Mouse (Mus musculus): ENCODE measurements around the gene Gnao1. TPM values are rescaled to one million over a fixed set of nuclear protein-coding genes. Genes with fewer than 3 reads are reported as not detected.

Gnao1 gene
- polyA plus RNA-seq, 1 experiment from 2014 or later, result 0.74 TPM

DNA sequence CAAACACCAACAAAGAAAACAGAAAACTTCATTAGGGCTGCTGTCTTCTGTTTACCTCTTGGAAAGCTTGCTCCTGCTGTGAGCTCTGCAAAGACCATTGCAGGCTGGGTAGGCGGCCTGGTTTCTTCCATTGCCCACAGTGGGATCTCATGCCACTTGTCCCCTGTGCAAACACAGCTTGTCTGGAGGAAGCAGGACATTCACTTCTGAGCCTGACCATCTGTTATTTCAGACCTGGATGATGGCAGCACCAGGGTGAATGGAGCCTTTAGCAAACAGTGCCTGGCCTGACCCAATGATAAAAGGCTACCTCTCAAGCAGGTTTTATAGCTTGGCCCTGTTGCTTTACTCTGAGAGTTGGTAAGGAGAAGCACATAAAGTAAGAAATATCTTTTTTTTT is 35.4 kb downstream of the Gnao1 start:
- no peak for ATAC-seq (ENCODE audit: insufficient read depth)
- Histone ChIP-seq H3K27me3 (no peaks in the 10 kb centered on the region), H3K9me3 (replicated peaks) (no peaks in the 10 kb centered on the region), H3K4me2 (no peak overlapping the region), H3K4me3 (replicated peaks) (no peak overlapping the region), H3K9ac (no peak overlapping the region), H3K27ac (replicated peaks) (no peak overlapping the region), H3K4me1 (replicated peaks) (no peaks in the 10 kb centered on the region), H3K36me3 (replicated peaks) (no peaks in the 10 kb centered on the region)
- WGBS (ENCODE audit: insufficient replicate concordance), result 56% methylated on average over 1 of the region's 1 CpGs

DNA sequence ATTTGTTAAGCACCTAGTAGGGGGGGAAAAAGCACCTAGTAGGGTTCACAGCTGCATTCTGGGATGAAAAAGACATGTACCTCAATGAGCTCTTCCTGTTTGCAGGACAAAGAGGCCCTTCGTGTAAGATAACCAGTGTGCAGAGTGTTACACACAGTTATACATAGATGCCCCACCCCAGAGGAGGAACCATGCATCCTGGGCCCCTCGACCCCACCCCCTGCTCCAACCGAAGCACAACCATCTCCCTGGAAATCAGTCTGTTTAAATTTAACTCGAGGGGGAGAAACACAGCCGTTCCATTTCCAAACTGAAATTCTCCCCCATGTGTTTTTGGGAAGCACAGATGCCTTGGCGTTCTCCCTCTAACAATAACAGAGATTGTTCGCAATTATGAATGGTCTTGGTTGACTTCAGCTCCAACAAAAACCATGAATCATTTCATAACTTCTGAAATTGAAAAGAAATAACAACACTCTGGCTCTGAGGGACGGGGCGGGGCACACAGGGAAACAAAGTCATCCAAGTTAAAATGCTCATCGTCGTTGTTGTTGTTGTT is 42.4 kb downstream of the Gnao1 start:
- no peaks in the 10 kb centered on the region for H3K36me3 ChIP-seq (replicated peaks)
- no peaks in the 10 kb centered on the region for H3K4me1 ChIP-seq (replicated peaks)
- no peak overlapping the region for H3K4me3 ChIP-seq (replicated peaks)
- H3K4me2 ChIP-seq, result no peak overlapping the region
- WGBS (ENCODE audit: insufficient replicate concordance), result 48% methylated on average over 11 of the region's 11 CpGs
- H3K9ac ChIP-seq, result no peak overlapping the region
- no peak overlapping the region for H3K27ac ChIP-seq (replicated peaks)
- ATAC-seq (ENCODE audit: insufficient read depth), result no peak
- H3K9me3 ChIP-seq (replicated peaks), result no peaks in the 10 kb centered on the region
- H3K27me3 ChIP-seq, result no peaks in the 10 kb centered on the region

DNA sequence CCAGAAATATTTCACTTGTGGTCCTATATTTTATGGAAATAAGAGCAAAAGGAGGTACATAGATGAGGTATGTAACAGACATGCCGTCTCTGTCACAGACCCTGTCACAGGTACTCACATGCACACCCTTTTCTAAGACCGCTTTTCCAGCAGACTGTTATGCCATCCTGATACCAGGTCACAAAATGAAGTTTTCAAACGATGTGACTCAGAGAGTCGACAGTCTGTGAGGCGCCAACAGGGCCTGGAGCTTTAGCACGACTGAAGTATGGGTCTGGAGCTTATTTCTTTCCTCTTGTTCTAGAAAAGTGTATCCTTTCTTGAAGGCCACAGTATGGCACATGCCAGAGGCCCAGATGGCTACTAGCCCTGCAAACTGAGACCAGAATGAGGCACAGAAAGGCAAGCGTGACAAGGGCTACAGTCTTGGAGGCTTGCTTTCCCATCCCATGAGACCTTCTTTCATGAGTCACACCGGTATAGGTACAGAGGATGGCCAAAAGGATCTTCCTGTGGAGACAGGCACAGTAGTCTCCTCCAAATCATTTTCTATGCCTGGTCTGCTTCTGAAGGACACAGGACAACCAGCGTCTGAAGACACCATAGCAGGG is 43.2 kb downstream of the Gnao1 start:
- 63% methylated on average over 9 of the region's 9 CpGs for WGBS (ENCODE audit: insufficient replicate concordance)
- H3K36me3 ChIP-seq (replicated peaks), result no peaks in the 10 kb centered on the region
- no peak overlapping the region for H3K27ac ChIP-seq (replicated peaks)
- H3K4me1 ChIP-seq (replicated peaks), result no peaks in the 10 kb centered on the region
- no peak overlapping the region for H3K4me2 ChIP-seq
- no peak for ATAC-seq (ENCODE audit: insufficient read depth)
- H3K4me3 ChIP-seq (replicated peaks), result no peak overlapping the region
- H3K9me3 ChIP-seq (replicated peaks), result no peaks in the 10 kb centered on the region
- no peak overlapping the region for H3K9ac ChIP-seq
- H3K27me3 ChIP-seq, result no peaks in the 10 kb centered on the region

DNA sequence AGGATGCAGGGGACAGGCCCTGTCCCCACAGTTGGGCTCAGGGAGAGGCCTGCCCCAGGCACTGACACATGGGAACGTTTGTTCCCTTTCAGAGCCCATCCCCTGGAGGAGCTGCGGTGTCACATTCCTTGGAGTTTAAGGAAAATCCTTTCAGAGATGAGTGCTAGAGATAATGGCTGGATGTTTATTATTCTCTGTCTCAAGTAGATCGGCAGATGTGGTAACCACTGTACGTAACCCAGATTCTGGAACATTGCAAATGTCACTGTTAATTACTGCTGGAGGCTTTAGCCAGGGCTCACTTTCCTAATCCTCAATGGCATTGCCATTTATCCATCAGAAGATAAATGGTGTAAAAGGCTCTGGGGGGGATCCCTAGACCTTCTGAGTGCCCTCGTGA is 44.9 kb downstream of the Gnao1 start:
- ATAC-seq (ENCODE audit: insufficient read depth), result no peak
- H3K4me1 ChIP-seq (replicated peaks), result no peaks in the 10 kb centered on the region
- no peak overlapping the region for H3K4me3 ChIP-seq (replicated peaks)
- no peaks in the 10 kb centered on the region for H3K27me3 ChIP-seq
- H3K4me2 ChIP-seq, result no peak overlapping the region
- no peak overlapping the region for H3K27ac ChIP-seq (replicated peaks)
- H3K9ac ChIP-seq, result no peak overlapping the region
- WGBS (ENCODE audit: insufficient replicate concordance), result 48% methylated on average over 5 of the region's 5 CpGs
- no peaks in the 10 kb centered on the region for H3K9me3 ChIP-seq (replicated peaks)
- H3K36me3 ChIP-seq (replicated peaks), result no peaks in the 10 kb centered on the region

DNA sequence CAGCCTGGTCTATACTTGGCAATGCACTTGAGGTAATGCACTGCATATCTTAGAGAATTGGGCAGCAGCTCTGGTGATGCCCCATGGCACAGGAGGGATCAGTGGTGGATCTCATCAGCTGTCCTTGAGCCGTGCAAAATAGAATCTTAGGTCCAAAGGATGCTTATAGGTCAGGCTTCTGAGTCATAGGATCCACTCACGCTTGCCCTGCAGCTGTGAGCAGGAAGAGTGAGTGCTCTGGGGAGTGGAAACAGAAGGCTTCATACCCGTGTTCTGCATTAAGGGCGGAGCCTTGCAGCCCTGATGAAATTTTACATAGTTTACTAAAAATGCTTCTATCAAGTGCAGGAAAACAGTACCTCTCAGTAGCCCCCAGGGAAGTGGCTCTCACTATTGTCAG is 45.5 kb downstream of the Gnao1 start:
- 49% methylated on average over 4 of the region's 4 CpGs for WGBS (ENCODE audit: insufficient replicate concordance)
- no peaks in the 10 kb centered on the region for H3K9me3 ChIP-seq (replicated peaks)
- ATAC-seq (ENCODE audit: insufficient read depth), result no peak
- no peak overlapping the region for H3K4me2 ChIP-seq
- no peak overlapping the region for H3K27ac ChIP-seq (replicated peaks)
- H3K36me3 ChIP-seq (replicated peaks), result no peaks in the 10 kb centered on the region
- H3K9ac ChIP-seq, result no peak overlapping the region
- H3K27me3 ChIP-seq, result no peaks in the 10 kb centered on the region
- H3K4me3 ChIP-seq (replicated peaks), result no peak overlapping the region
- no peaks in the 10 kb centered on the region for H3K4me1 ChIP-seq (replicated peaks)

DNA sequence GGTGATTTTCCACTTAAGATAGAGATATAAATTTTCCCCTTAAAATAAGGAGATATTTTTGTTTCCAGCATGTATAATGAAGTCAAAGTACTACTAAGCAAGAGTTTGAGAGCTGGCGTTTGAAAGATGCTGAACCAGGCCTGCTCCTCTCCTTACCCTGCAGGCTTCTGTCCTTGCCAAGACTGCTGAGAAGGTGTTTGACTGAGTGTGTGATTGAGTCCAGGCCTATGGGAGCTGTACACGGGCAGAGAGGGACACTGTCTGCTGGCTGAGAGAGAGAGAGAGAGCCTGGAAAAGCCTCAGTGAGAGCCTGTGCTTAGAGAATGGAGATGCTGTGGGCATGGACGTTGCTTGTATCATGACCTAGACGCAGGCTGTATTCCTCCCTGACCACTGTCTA is 47.4 kb downstream of the Gnao1 start:
- Histone ChIP-seq H3K36me3 (replicated peaks) (no peaks in the 10 kb centered on the region), H3K4me3 (replicated peaks) (no peak overlapping the region), H3K9ac (no peak overlapping the region), H3K9me3 (replicated peaks) (no peaks in the 10 kb centered on the region), H3K4me1 (replicated peaks) (no peaks in the 10 kb centered on the region), H3K4me2 (no peak overlapping the region), H3K27me3 (no peaks in the 10 kb centered on the region), H3K27ac (replicated peaks) (no peak overlapping the region)
- WGBS (ENCODE audit: insufficient replicate concordance), result 65% methylated on average over 4 of the region's 4 CpGs
- ATAC-seq (ENCODE audit: insufficient read depth), result no peak

DNA sequence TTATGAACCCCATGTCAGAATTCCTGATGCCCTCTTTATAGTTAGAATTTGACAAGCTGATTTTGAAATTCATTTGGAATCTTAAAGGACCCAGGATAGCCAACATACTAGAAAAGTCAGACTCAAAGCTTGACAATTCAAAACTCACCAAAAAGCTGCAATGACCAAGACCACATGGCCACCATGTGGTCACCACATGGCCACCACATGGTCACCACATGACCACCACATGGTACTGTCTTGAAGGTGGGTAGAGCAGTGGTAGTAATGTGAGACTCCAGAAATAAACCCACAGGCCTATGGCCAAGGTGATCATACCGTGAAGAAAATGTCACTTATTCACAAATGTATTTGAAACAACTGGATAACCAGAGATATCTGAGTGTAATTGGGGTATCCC is 48.5 kb downstream of the Gnao1 start:
- no peak overlapping the region for H3K4me2 ChIP-seq
- H3K27me3 ChIP-seq, result no peaks in the 10 kb centered on the region
- no peak overlapping the region for H3K4me3 ChIP-seq (replicated peaks)

DNA sequence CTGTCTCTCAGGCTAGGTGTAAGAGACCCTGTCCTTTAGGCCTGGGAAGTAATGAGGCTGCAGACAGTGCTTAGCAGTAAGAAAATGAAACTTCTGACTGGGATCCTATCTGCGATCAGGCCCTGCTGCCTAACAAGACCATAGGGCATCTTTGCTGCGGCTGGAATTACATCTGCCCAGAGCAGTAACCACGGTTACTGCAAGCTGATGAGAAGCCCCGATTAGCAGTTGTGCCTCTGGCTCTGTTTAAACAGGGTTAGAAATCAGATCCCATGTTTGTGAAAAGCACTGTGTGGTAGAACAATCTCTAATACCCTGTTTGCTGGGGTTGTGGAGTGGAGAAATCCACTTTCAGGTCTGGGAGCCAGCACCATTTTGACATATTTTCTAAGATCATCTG is 50.3 kb downstream of the Gnao1 start:
- no peak overlapping the region for H3K9ac ChIP-seq
- 46% methylated on average over 4 of the region's 4 CpGs for WGBS (ENCODE audit: insufficient replicate concordance)
- H3K4me3 ChIP-seq (replicated peaks), result no peak overlapping the region
- no peaks in the 10 kb centered on the region for H3K27me3 ChIP-seq
- no peaks in the 10 kb centered on the region for H3K4me1 ChIP-seq (replicated peaks)
- no peak overlapping the region for H3K4me2 ChIP-seq
- ATAC-seq (ENCODE audit: insufficient read depth), result no peak
- H3K36me3 ChIP-seq (replicated peaks), result no peaks in the 10 kb centered on the region
- H3K9me3 ChIP-seq (replicated peaks), result no peaks in the 10 kb centered on the region
- H3K27ac ChIP-seq (replicated peaks), result no peak overlapping the region

More for the DNA sequence above, 48.5 kb downstream of the Gnao1 start:
- Histone ChIP-seq H3K4me1 (replicated peaks) (no peaks in the 10 kb centered on the region), H3K9me3 (replicated peaks) (no peaks in the 10 kb centered on the region), H3K36me3 (replicated peaks) (no peaks in the 10 kb centered on the region), H3K27ac (replicated peaks) (no peak overlapping the region), H3K9ac (no peak overlapping the region)
- WGBS (ENCODE audit: insufficient replicate concordance), result 65% methylated on average over 1 of the region's 1 CpGs
- ATAC-seq (ENCODE audit: insufficient read depth), result no peak

DNA sequence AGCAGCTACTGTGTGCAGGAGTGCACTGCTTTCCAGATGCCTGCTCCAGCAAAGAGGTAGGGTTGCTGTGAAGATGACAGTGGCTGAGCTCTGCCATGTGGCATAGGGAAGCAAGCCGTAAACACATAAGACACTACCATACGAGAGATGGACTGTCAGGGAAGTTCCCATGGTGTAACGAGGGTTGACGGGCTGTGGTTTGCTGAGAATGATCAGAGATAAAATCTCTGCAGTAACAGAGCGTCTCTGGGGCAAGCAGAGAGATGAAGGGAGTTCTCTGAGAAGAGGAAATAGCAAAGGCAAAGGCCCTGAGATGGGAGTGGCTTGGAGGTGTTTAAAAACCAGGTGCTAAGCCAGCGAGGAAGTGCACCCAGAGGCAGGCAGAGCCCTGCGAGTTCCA is 54.3 kb downstream of the Gnao1 start:
- WGBS (ENCODE audit: insufficient replicate concordance), result 23% methylated on average over 7 of the region's 7 CpGs
- no peak for ATAC-seq (ENCODE audit: insufficient read depth)
- Histone ChIP-seq H3K36me3 (replicated peaks) (no peaks in the 10 kb centered on the region), H3K4me2 (no peak overlapping the region), H3K9ac (no peak overlapping the region), H3K27ac (replicated peaks) (no peak overlapping the region), H3K4me3 (replicated peaks) (no peak overlapping the region), H3K27me3 (no peaks in the 10 kb centered on the region), H3K9me3 (replicated peaks) (no peaks in the 10 kb centered on the region), H3K4me1 (replicated peaks) (no peaks in the 10 kb centered on the region)

DNA sequence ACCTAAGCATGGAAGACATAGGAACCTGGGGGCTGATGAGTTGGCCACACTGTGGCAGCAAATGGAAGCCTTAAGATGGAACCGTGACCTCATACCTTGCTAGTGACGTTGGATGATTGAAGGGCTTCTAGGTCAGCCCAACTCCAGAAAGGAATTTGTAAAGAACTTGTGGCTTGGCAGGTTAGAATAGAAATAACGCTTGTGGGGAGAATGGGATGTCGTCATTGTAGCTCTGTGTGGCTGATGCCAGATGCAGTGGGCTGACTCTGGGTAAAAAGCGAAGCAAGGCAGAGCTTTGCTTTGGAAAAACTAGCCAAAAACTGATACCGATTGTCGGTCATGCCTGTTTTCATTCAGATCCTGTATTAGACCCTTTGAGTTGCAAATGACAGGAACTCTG is 56.5 kb downstream of the Gnao1 start:
- ATAC-seq (ENCODE audit: insufficient read depth), result no peak
- Histone ChIP-seq H3K4me2 (no peak overlapping the region), H3K9me3 (replicated peaks) (no peaks in the 10 kb centered on the region), H3K36me3 (replicated peaks) (no peaks in the 10 kb centered on the region), H3K4me3 (replicated peaks) (no peak overlapping the region), H3K27ac (replicated peaks) (no peak overlapping the region), H3K9ac (no peak overlapping the region), H3K4me1 (replicated peaks) (no peaks in the 10 kb centered on the region), H3K27me3 (no peaks in the 10 kb centered on the region)
- WGBS (ENCODE audit: insufficient replicate concordance), result 73% methylated on average over 7 of the region's 7 CpGs

DNA sequence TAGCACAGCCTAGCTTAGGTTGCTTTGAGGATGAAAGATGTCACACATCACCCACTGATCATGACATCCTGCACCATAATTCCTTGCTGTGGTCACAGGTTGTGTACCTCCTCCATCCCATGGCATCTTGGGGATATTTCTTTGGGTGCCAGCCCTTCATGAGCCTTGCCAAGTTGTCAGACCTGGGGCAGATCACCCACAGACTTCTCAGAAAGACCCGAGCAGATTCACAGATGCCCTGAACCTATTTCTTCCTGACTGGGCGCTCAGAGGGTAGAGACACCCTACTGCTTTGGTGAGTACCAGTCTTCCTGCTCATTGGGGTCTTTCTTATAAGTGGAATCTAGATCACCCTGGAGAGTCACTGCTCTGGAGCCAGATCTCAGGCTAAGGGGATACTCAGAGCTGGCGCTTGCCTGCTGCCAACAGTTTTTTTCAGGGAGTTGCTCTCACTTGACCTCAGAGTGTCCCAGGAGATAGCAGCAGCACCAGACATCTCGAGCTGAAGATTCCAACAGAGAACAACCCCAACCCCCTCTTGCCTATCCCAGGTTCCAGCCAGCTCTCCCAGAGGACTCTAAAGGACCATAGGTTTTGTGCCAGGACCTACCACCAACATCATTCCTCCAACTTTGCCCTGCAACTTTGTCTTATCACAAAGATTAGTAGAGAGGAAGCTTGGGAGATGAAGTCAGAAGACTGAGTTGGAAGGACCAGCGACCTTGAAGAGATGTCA is 58.9 kb downstream of the Gnao1 start:
- Histone ChIP-seq H3K4me3 (replicated peaks) (no peak overlapping the region), H3K27me3 (no peaks in the 10 kb centered on the region), H3K4me1 (replicated peaks) (no peaks in the 10 kb centered on the region), H3K27ac (replicated peaks) (no peak overlapping the region), H3K9me3 (replicated peaks) (no peaks in the 10 kb centered on the region), H3K36me3 (replicated peaks) (no peaks in the 10 kb centered on the region), H3K9ac (no peak overlapping the region), H3K4me2 (no peak overlapping the region)
- ATAC-seq (ENCODE audit: insufficient read depth), result no peak
- WGBS (ENCODE audit: insufficient replicate concordance), result 45% methylated on average over 5 of the region's 5 CpGs

Data from liver, embryonic 15.5 days (tissue).